Mouse (Mus musculus): ENCODE measurements around the gene Mcu. TPM values are rescaled to one million over a fixed set of nuclear protein-coding genes. Genes with fewer than 3 reads are reported as not detected.

Mcu gene
- total RNA-seq, 2 experiments from 2014 or later, result 21.8 to 24.0 TPM

GRCm38 (mm10) chr10:59540596-59540995 lies 75.9 kb downstream of the Mcu start:
- no peak for DNase-seq
- intact Hi-C loops (cut with DNase I), result no loop called here

DNA sequence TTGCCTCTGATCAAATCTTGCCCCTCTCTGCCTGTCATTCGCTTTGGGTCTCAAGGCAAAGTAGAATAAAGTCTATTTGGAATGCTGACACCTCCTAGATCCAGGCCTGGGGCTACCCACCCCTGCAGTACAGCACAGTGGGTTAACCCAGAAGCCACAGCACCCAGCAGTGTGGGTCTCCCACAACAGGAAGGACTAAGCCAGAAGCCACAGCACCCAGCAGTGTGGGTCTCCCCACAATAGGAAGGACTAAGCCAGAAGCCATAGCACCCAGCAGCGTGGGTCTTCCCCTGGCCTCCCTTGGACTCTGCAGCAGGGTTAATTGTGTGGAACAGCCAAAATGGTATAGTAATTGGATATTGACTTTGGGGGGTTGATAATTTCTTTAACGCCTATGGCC lies 76.4 kb downstream of the Mcu start:
- intact Hi-C loops (cut with DNase I), result no loop called here
- no peak for DNase-seq

DNA sequence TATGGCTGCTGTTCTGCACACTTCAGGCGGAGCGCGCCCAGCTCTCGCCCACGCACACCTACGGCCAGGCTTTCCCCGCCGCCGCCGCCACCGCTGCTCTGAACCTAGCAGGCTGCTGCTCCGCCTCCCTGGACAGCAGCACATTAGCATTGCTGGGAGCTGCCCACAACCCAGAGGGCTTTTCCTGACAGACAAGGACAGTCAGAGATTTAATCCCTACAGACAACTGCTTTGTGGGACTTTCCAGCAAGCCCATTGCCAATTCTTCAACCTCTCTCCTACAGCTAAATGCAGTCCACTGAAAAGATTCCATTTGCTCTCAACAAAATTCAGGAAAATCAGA lies 77.0 kb downstream of the Mcu start:
- intact Hi-C loops (cut with DNase I), result no loop called here
- peak; percentile 41 to 44 for DNase-seq

- no peak for DNase-seq
- intact Hi-C loops (cut with DNase I), result no loop called here
Observed at GRCm38 (mm10) chr10:59538767-59539532, 77.5 kb downstream of the Mcu start.

DNA sequence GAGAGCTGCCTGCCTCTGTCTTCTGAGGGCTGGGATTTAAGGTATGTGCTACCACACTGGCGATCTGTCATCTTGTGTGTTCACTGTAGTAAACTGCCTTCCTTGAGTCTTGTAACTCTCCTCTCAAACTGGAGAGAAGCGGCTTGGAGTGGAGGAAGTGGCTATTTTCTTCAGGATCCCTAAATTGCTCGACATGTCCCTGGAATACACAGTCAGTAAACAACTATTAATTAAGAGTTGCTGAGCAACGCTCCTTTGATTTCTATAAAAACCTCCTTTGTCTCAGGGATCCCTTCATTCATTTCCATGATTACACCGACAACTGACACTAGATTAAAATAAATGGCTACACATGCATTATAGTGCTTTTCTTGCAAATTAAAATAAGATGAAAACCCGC lies 78.4 kb downstream of the Mcu start:
- intact Hi-C loops (cut with DNase I), result no loop called here
- DNase-seq, result no peak

DNA sequence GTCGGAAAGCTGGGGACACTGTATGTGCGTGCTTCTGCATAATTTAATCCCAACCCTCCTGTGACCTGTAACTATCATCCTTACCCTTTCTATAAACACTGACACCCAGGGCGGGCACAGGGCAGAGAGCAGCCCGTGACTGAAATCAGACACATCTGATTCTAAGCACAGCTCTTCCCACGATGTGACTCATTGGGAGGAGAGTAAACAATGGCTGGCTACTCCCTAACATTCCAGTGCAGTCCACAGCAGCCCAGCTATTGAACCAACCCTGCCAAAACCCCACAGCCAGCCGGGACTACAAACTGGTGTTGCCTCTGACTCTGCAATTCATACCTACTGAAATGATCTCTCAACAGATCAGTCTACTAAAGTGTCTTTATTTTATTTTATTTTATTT lies 78.9 kb downstream of the Mcu start:
- intact Hi-C loops (cut with DNase I), result no loop called here
- no peak for DNase-seq

- intact Hi-C loops (cut with DNase I), result no loop called here
- no peak for DNase-seq
Observed at GRCm38 (mm10) chr10:59532256-59532655, 84.2 kb downstream of the Mcu start.

GRCm38 (mm10) chr10:59527819-59528218 lies 88.7 kb downstream of the Mcu start:
- no peak for DNase-seq
- intact Hi-C loops (cut with DNase I), result no loop called here

DNA sequence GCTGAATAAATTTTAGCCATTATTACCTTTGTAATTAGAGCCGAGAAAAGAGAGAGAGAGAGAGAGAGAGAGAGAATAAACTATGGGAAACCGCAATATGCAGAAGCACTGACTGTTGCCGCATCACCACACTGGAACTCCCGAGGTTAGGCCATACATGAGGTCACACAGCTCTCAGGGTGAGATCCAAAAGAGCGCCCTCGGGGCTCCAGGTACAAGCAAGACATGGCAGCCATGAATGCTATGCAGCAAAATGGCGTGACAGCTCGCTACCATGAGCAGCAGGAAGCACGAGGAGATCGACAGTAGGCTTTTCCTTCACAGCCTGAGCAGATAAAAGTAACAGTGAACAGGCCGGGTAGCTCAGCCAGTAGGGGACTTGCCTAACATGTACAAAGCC lies 89.2 kb downstream of the Mcu start:
- intact Hi-C loops (cut with DNase I), result no loop called here
- no peak for DNase-seq

- DNase-seq, result no peak
- intact Hi-C loops (cut with DNase I), result loop anchor here (5.0 kb wide), 1 partner anchor 43 kb away; no protein-coding TSS in a partner anchor
Observed at GRCm38 (mm10) chr10:59524675-59525074, 91.8 kb downstream of the Mcu start.

- intact Hi-C loops (cut with DNase I), result loop anchor here (5.0 kb wide), 1 partner anchor 43 kb away; no protein-coding TSS in a partner anchor
Observed at GRCm38 (mm10) chr10:59523826-59524331, 92.6 kb downstream of the Mcu start.

DNA sequence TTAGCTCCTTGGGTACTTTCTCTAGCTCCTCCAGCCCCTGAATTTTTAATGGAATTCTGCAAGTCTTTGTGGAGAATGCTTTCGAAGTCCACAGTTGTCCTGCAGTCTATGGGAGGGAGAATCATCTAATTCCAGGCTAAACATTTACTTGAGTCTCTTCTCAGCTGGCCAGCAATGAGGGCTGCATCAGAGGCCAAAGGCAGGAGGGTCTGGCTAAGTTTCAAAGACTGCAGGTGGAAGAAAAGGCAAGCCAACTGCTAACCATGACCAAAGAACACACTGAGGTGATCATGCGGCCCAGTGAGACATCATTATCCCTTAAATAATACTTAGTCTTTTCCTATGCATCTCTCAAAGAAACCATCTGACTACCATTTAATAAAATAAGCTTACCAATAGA lies 95.8 kb downstream of the Mcu start:
- DNase-seq, result no peak
- intact Hi-C loops (cut with DNase I), result loop anchor here (5.0 kb wide), 1 partner anchor 47 kb away; no protein-coding TSS in a partner anchor

More at GRCm38 (mm10) chr10:59523826-59524331, 92.6 kb downstream of the Mcu start:
- no peak for DNase-seq

- DNase-seq, result no peak
- intact Hi-C loops (cut with DNase I), result no loop called here
Observed at GRCm38 (mm10) chr10:59519411-59519810, 97.1 kb downstream of the Mcu start.

DNA sequence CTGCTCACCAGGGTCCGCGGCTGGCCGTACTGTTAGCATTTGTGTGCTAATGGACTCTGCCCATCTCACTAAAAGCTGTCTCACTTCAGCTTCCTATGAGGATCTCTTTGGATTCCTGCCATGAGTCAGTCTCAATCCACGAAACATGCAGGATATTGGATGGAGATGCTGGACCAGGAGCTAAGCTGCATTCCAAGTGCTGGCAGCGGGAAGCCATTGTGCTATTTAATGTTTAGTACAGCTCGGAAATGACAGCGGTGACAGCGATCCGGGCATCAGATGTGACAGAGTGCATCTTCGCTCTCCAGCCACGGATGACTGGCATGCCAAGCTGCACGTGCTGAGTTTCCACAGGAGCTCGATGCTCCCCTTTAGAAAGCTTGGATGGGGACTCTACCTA lies 99.3 kb downstream of the Mcu start:
- DNase-seq, result no peak
- intact Hi-C loops (cut with DNase I), result no loop called here

- DNase-seq, result no peak
- intact Hi-C loops (cut with DNase I), result no loop called here
Observed at GRCm38 (mm10) chr10:59514739-59515464, 101.6 kb downstream of the Mcu start.

DNA sequence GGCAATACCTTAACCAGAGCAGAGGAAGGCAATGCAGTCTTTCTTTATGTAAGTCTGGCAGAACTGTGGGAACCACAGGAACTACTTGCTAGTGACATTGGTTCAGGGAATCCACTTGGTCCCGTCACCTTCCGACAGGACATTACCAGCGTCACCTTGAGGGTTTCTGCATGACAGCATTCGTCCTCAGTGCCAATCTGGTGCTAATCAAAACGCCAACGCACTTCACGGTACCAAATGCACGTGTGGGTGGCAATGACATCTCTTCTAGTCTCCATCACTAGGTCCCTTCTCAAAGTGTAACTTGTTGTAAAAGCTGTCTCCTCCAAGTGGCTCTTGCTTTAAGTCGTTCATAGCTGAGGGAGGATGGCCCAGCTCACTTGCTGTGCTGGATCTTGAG lies 104.3 kb downstream of the Mcu start:
- intact Hi-C loops (cut with DNase I), result no loop called here
- DNase-seq, result no peak

- DNase-seq, result no peak
- intact Hi-C loops (cut with DNase I), result no loop called here
Observed at GRCm38 (mm10) chr10:59511427-59511963, 105.0 kb downstream of the Mcu start.

- intact Hi-C loops (cut with DNase I), result no loop called here
- DNase-seq, result no peak
Observed at GRCm38 (mm10) chr10:59510713-59511426, 105.6 kb downstream of the Mcu start.

DNA sequence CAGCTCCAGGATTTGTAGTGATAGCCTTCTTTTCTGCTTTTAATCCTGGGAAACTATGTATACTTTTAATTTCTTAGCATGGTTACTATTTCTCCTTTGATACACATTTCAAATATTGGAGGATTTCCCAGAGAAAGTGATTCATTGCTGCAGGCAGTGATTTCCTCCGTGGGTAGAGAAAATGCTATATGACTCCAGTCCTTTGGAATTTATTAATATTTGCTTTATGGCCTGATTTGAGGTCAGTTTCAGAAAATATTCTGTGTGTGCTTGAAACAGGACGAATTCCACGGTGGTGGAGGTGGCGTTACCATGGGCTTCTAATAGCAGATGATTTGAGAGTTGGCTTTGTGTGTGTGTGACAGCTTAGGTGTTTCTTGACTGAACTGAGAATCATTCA lies 107.3 kb downstream of the Mcu start:
- no peak for DNase-seq
- intact Hi-C loops (cut with DNase I), result no loop called here

- intact Hi-C loops (cut with DNase I), result no loop called here
- no peak for DNase-seq
Observed at GRCm38 (mm10) chr10:59506711-59507110, 109.8 kb downstream of the Mcu start.

DNA sequence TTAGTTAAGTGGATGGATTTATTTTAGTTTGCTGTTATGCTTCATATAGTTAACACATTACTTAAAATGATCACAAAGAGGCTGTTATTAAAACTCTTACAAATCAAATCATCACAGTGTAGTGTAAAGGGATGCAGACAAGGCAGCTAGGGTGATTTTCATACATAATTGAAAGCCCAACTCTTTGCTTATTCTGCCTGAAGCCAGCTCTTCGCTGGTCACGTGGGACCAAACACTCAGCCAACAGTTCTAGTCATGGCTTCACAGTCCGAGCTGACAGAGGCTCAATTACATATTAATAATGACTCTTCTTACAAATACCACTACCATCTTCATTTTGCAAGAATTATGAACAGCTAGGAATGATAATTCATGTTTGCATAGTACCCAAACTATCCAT lies 112.2 kb downstream of the Mcu start:
- no peak for DNase-seq
- intact Hi-C loops (cut with DNase I), result no loop called here

Measured in heart, postnatal 36 days (tissue).